Mouse (Mus musculus): Measurements from ENCODE around the gene Hoxc5.

- no peak for TF ChIP-seq POLR2A (IDR thresholded peaks at IDR 0.05; ENCODE audit: control insufficient read depth, extremely low read depth, insufficient read depth, low read length, poor library complexity)
- no peak for TF ChIP-seq CTCF (IDR thresholded peaks at IDR 0.05; ENCODE audit: borderline replicate concordance, control insufficient read depth, extremely low read depth, insufficient read depth, low read length, poor library complexity)
Observed at GRCm38 (mm10) chr15:102984521-102984920, 17.3 kb downstream of the Hoxc5 start.
